ENCODE assay signal across 24 mouse cellular contexts in the genomic region with DNA sequence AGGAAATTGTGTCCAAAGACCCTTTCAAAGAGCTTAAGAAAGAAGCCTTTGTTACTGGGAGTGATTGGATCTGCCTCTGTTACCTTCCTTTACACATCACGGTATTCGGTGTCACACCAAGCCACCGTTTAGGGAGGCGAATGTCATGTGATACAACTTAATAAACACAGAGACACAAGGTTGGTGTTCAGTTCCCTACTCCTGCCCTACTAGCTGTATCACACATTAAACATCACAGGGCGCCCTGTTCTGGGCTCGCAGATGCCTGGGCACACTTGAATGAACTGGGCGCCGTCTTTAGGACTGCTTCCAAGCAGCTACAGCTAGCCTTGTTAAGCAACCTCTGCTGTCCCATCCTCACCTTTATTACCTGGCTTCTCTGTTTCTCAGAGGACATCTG. TPM values are rescaled to one million over a fixed set of nuclear protein-coding genes. Genes with fewer than 3 reads are reported as not detected.
"Had no signal": no experiment of that assay in that cellular context is flagged by ENCODE, and none has a peak within 500 bp of the region (broad histone marks: within the 10 kb centered on the region; RNA-seq: fewer than 3 reads in every experiment).

No protein-coding gene starts in this region.

- ATAC-seq: intestine, embryonic 16.5 days; liver, postnatal 0 days; lung, postnatal 0 days; midbrain, embryonic 15.5 days had no signal

- H3K27ac ChIP-seq: limb, embryonic 12.5 days; limb, embryonic 15.5 days; liver, embryonic 14.5 days; macrophage; midbrain, embryonic 12.5 days; midbrain, embryonic 15.5 days; neural tube, embryonic 12.5 days; neural tube, embryonic 15.5 days; stomach, postnatal 0 days had no signal

- H3K9ac ChIP-seq: limb, embryonic 12.5 days; limb, embryonic 15.5 days; liver, embryonic 14.5 days; liver, postnatal 0 days; lung, embryonic 14.5 days; midbrain, embryonic 12.5 days; midbrain, embryonic 15.5 days; neural tube, embryonic 12.5 days; neural tube, embryonic 15.5 days had no signal

- H3K36me3 ChIP-seq: limb, embryonic 12.5 days; limb, embryonic 15.5 days; midbrain, embryonic 12.5 days; midbrain, embryonic 15.5 days; neural tube, embryonic 12.5 days; neural tube, embryonic 15.5 days had no signal

- H3K27me3 ChIP-seq: neural tube, embryonic 12.5 days; neural tube, embryonic 15.5 days had no signal

- H3K9me3 ChIP-seq: limb, embryonic 12.5 days; limb, embryonic 15.5 days; midbrain, embryonic 12.5 days; midbrain, embryonic 15.5 days; neural tube, embryonic 12.5 days; neural tube, embryonic 15.5 days had no signal

- H3K4me2 ChIP-seq: limb, embryonic 12.5 days; limb, embryonic 15.5 days; liver, embryonic 11.5 days; lung, embryonic 14.5 days; midbrain, embryonic 12.5 days; midbrain, embryonic 15.5 days; neural tube, embryonic 12.5 days; neural tube, embryonic 15.5 days had no signal

- H3K4me3 ChIP-seq: limb, embryonic 12.5 days; limb, embryonic 15.5 days; midbrain, embryonic 12.5 days; midbrain, embryonic 15.5 days; neural tube, embryonic 12.5 days; neural tube, embryonic 15.5 days had no signal

- DNase-seq: kidney, adult 8-10 months; kidney, postnatal 25 days; left cerebral cortex, postnatal 4 days; liver, postnatal 0 days; lung, embryonic 14.5 days; right cerebral cortex, adult 18-20 months; right cerebral cortex, postnatal 14 days; right cerebral cortex, postnatal 4 days; thymus, adult 2 months; thymus, postnatal 14 days; thymus, postnatal 4 days had no signal

RNA-seq across cellular contexts. Expression of gene Gm10295, which starts 55.0 kb away (rescaled TPM):
- polyA plus RNA-seq: intestine, embryonic 16.5 days; limb, embryonic 12.5 days; limb, embryonic 15.5 days; liver, embryonic 11.5 days; liver, embryonic 14.5 days; liver, postnatal 0 days; lung, embryonic 14.5 days; lung, postnatal 0 days; macrophage; midbrain, embryonic 12.5 days; midbrain, embryonic 15.5 days; neural tube, embryonic 12.5 days; neural tube, embryonic 15.5 days; stomach, embryonic 14.5 days; stomach, postnatal 0 days; thymus, adult 2 months had no signal
